ENCODE assay signal across 8 mouse cellular contexts in genomic region chr6:17307461-17308115, GRCm38 (mm10). TPM values are rescaled to one million over a fixed set of nuclear protein-coding genes. Genes with fewer than 3 reads are reported as not detected.
A peak's percentile ranks its signal among the peaks of the same experiment; 100 is the strongest.
DNase-seq lines count a peak whose midpoint lies in the region; ATAC-seq and TF ChIP-seq lines count a peak whose summit lies in the region.

No protein-coding gene starts in this region.

- no peak overlapping the region for H3K27ac ChIP-seq in hindbrain, postnatal 0 days
- H3K27ac ChIP-seq in limb, embryonic 10.5 days: no peak overlapping the region

- H3K4me1 ChIP-seq in hindbrain, postnatal 0 days (ENCODE audit: insufficient read depth, low read length): peaks cover 14% of the 10 kb centered on the region; the same call in 1 of the 2 replicates
- peaks cover 24% of the 10 kb centered on the region for H3K4me1 ChIP-seq in limb, embryonic 10.5 days

- H3K9ac ChIP-seq in hindbrain, postnatal 0 days (replicated peaks; ENCODE audit: low read length): no peak overlapping the region

- intact Hi-C loops in gastrocnemius, postnatal 14 days (cut with DNase I; ENCODE audit: low total_unique reads): loop anchor here (10.0 kb wide), 1 partner anchor 203 kb away; no protein-coding TSS in a partner anchor

- peak overlapping the region; percentile 48 for H3K4me3 ChIP-seq in hindbrain, postnatal 0 days (ENCODE audit: low read length)
- peak overlapping the region; percentile 55 for H3K4me3 ChIP-seq in limb, embryonic 10.5 days

- no peaks in the 10 kb centered on the region for H3K9me3 ChIP-seq in hindbrain, postnatal 0 days (ENCODE audit: low read length)
- no peaks in the 10 kb centered on the region for H3K9me3 ChIP-seq in limb, embryonic 10.5 days (replicated peaks)

- H3K4me2 ChIP-seq in hindbrain, postnatal 0 days (ENCODE audit: low read depth, low read length): peak overlapping the region; percentile 97

- 4% methylated on average over 30 of the region's 31 CpGs for WGBS in hindbrain, postnatal 0 days
- 1% methylated on average over 31 of the region's 31 CpGs for WGBS in limb, embryonic 10.5 days

- peak; percentile 73 for TF ChIP-seq CTCF in hindbrain, postnatal 0 days (IDR thresholded peaks at IDR 0.05; ENCODE audit: low read depth)

- peak; percentile 71 to 90 for DNase-seq in adrenal gland, adult (ENCODE audit: inconsistent age in 2 of 2, low spot score in 1 of 2)
- DNase-seq in embryo, embryonic 10 days (ENCODE audit: low spot score): peak; percentile 77
- peak; percentile 83 for DNase-seq in gastrocnemius, postnatal 14 days
- peak; percentile 63 for DNase-seq in hindbrain, postnatal 0 days (ENCODE audit: low spot score)
- peak; percentile 80 for DNase-seq in limb, embryonic 10.5 days (ENCODE audit: low spot score)
- DNase-seq in mesoderm, embryonic 11.5 days (ENCODE audit: low read depth, low spot score): peak; percentile 69
- peak; percentile 52 for DNase-seq in skeletal muscle tissue, adult 2 months (ENCODE audit: low read depth, low spot score)
- no peak for DNase-seq in MN1 (ENCODE audit: low spot score)

- no peaks in the 10 kb centered on the region for H3K27me3 ChIP-seq in hindbrain, postnatal 0 days (ENCODE audit: insufficient read depth, low read length)
- peaks cover 42% of the 10 kb centered on the region for H3K27me3 ChIP-seq in limb, embryonic 10.5 days (ENCODE audit: low read depth, poor library complexity, severe bottlenecking)

- no peaks in the 10 kb centered on the region for H3K36me3 ChIP-seq in hindbrain, postnatal 0 days (ENCODE audit: insufficient read depth, low read length)
- no peaks in the 10 kb centered on the region for H3K36me3 ChIP-seq in limb, embryonic 10.5 days

- peak; percentile 84 for ATAC-seq in hindbrain, postnatal 0 days

RNA-seq across cellular contexts. Expression of gene Cav1, which starts 1.5 kb away (rescaled TPM):
- total RNA-seq in gastrocnemius, postnatal 14 days (2021): 100 to 1,000 TPM; 282 to 302 TPM
- total RNA-seq in hindbrain, postnatal 0 days (2014; rRNA removed): 32.6 and 73.3 TPM in 2 replicates
- polyA plus RNA-seq in hindbrain, postnatal 0 days (2015; fragmentation: Nextera tagmentation; extraction: Ambion mirVana): 26.1 and 27.0 TPM in 2 replicates
- polyA plus RNA-seq in limb, embryonic 10.5 days (2016; fragmentation: Nextera tagmentation; extraction: Ambion mirVana): 15.3 and 22.4 TPM in 2 replicates

RNA-seq across cellular contexts. Expression of gene Cav2, which starts 26.6 kb away (rescaled TPM):
- total RNA-seq in gastrocnemius, postnatal 14 days (2021): 10 to 100 TPM; 30.1 to 32.7 TPM
- 21.1 and 23.5 TPM in 2 replicates for total RNA-seq in hindbrain, postnatal 0 days (2014; rRNA removed)
- 23.2 and 25.1 TPM in 2 replicates for polyA plus RNA-seq in hindbrain, postnatal 0 days (2015; fragmentation: Nextera tagmentation; extraction: Ambion mirVana)
- 4.9 and 7.5 TPM in 2 replicates for polyA plus RNA-seq in limb, embryonic 10.5 days (2016; fragmentation: Nextera tagmentation; extraction: Ambion mirVana)
